Mouse (Mus musculus): ENCODE data around the gene Acot7.

The Acot7 gene

GRCm38 (mm10) chr4:152151451-152151965 lies 26.4 kb upstream of the Acot7 start:
- DNase-seq (ENCODE audit: low spot score in 2 of 2): no peak

GRCm38 (mm10) chr4:152151966-152152544 lies 25.9 kb upstream of the Acot7 start, which contains the start of gene Espn:
Gene Espn (minus strand): TSS chr4:152152371.
- DNase-seq (ENCODE audit: low spot score in 2 of 2): peak; percentile 38 to 64

- peak; percentile 89 to 97 for DNase-seq (ENCODE audit: low spot score in 2 of 2)
Observed at GRCm38 (mm10) chr4:152153771-152154177, 24.2 kb upstream of the Acot7 start.

GRCm38 (mm10) chr4:152155019-152155418 lies 22.9 kb upstream of the Acot7 start:
- no peak for DNase-seq (ENCODE audit: low spot score in 2 of 2)

GRCm38 (mm10) chr4:152157779-152158584 lies 20.0 kb upstream of the Acot7 start:
- peak in 1 of 2 experiments; percentile 59 for DNase-seq (ENCODE audit: low spot score in 2 of 2)

GRCm38 (mm10) chr4:152158585-152159284 lies 19.2 kb upstream of the Acot7 start, which contains the start of gene Hes2:
Gene Hes2 (plus strand): TSS chr4:152158867.
- no peak for DNase-seq (ENCODE audit: low spot score in 2 of 2)

GRCm38 (mm10) chr4:152159285-152159678 lies 18.7 kb upstream of the Acot7 start:
- no peak for DNase-seq (ENCODE audit: low spot score in 2 of 2)

GRCm38 (mm10) chr4:152160748-152161147 lies 17.2 kb upstream of the Acot7 start:
- no peak for DNase-seq (ENCODE audit: low spot score in 2 of 2)

GRCm38 (mm10) chr4:152161601-152162000 lies 16.3 kb upstream of the Acot7 start:
- DNase-seq (ENCODE audit: low spot score in 2 of 2): no peak

GRCm38 (mm10) chr4:152162748-152163147 lies 15.2 kb upstream of the Acot7 start:
- DNase-seq (ENCODE audit: low spot score in 2 of 2): no peak

- DNase-seq (ENCODE audit: low spot score in 2 of 2): peak; percentile 37 to 84
Observed at GRCm38 (mm10) chr4:152165036-152165931, 12.7 kb upstream of the Acot7 start.

- DNase-seq (ENCODE audit: low spot score in 2 of 2): no peak
Observed at GRCm38 (mm10) chr4:152168052-152168451, 9.9 kb upstream of the Acot7 start.

- no peak for DNase-seq (ENCODE audit: low spot score in 2 of 2)
Observed at GRCm38 (mm10) chr4:152169103-152169502, 8.8 kb upstream of the Acot7 start.

GRCm38 (mm10) chr4:152170286-152170685 lies 7.6 kb upstream of the Acot7 start:
- DNase-seq (ENCODE audit: low spot score in 2 of 2): no peak

- DNase-seq (ENCODE audit: low spot score in 2 of 2): no peak
Observed at GRCm38 (mm10) chr4:152171543-152171942, 6.4 kb upstream of the Acot7 start.

GRCm38 (mm10) chr4:152173041-152173440 lies 4.9 kb upstream of the Acot7 start:
- peak; percentile 76 to 89 for DNase-seq (ENCODE audit: low spot score in 2 of 2)

- DNase-seq (ENCODE audit: low spot score in 2 of 2): no peak
Observed at GRCm38 (mm10) chr4:152173956-152174355, 4.0 kb upstream of the Acot7 start.

GRCm38 (mm10) chr4:152176638-152177037 lies 1.3 kb upstream of the Acot7 start:
- DNase-seq (ENCODE audit: low spot score in 2 of 2): no peak

GRCm38 (mm10) chr4:152177174-152177536 lies 779 bp upstream of the Acot7 start:
- DNase-seq (ENCODE audit: low spot score in 2 of 2): no peak

GRCm38 (mm10) chr4:152178344-152178864 lies 470 bp downstream of the Acot7 start:
- DNase-seq (ENCODE audit: low spot score in 2 of 2): peak in 1 of 2 experiments; percentile 41
